ENCODE assay signal across 9 mouse cellular contexts in genomic region chr9:103090116-103090875, GRCm38 (mm10). TPM values are rescaled to one million over a fixed set of nuclear protein-coding genes. Genes with fewer than 3 reads are reported as not detected.
DNase-seq lines count a peak whose midpoint lies in the region.
"Had no signal": no experiment of that assay in that cellular context is flagged by ENCODE, and none has a peak within 500 bp of the region (broad histone marks: within the 10 kb centered on the region; RNA-seq: fewer than 3 reads in every experiment).

No protein-coding gene starts in this region.

- peak; percentile 48 for DNase-seq in gastrocnemius, postnatal 14 days
- no peak for DNase-seq in gastrocnemius, postnatal 36 days
- peak; percentile 86 to 88 for DNase-seq in cerebellum, postnatal 14 days
- peak; percentile 75 to 82 for DNase-seq in kidney, postnatal 25 days
- DNase-seq in lung, postnatal 25 days (ENCODE audit: low spot score): peak; percentile 74
- no peak for DNase-seq in layer of hippocampus, adult 9-10 months (ENCODE audit: low spot score)
- no peak for DNase-seq in ovary, adult 18-20 months (ENCODE audit: low spot score)
- no peak for DNase-seq in spleen, postnatal 10 days (ENCODE audit: low spot score in 2 of 2)
- DNase-seq: adrenal gland, adult 8-10 months had no signal

- intact Hi-C loops in gastrocnemius, postnatal 14 days (cut with DNase I; ENCODE audit: low total_unique reads): no loop called here
- intact Hi-C loops in gastrocnemius, postnatal 36 days (cut with DNase I): loop anchor here (5.0 kb wide), 1 partner anchor 212 kb away; no protein-coding TSS in a partner anchor

RNA-seq across cellular contexts. Expression of gene Rab6b, which starts 21.3 kb away (rescaled TPM):
- total RNA-seq in gastrocnemius, postnatal 14 days (2021): under 1 TPM; 0.78 to 0.96 TPM
- under 1 TPM; 0.66 to 0.81 TPM for total RNA-seq in gastrocnemius, postnatal 36 days (2021)

Comparison
In these comparisons a context has a peak if more than half of its experiments do, and no peak if none do; other contexts are left out.
1. DNase-seq: peak in gastrocnemius, postnatal 14 days (single experiment), cerebellum, postnatal 14 days (2 of 2), kidney, postnatal 25 days (2 of 2) and lung, postnatal 25 days (single experiment); none in gastrocnemius, postnatal 36 days (0 of 2), layer of hippocampus, adult 9-10 months (single experiment), ovary, adult 18-20 months (single experiment) and spleen, postnatal 10 days (0 of 2).